Mouse (Mus musculus): ENCODE measurements at regions not wholly inside any gene's neighbourhood (a gene's known extent, or its start where the extent isn't known, plus 50 kb on each side); places are given as distances from the start of the nearest gene placed in this dataset.
A peak's percentile ranks its signal among the peaks of the same experiment; 100 is the strongest.

DNA sequence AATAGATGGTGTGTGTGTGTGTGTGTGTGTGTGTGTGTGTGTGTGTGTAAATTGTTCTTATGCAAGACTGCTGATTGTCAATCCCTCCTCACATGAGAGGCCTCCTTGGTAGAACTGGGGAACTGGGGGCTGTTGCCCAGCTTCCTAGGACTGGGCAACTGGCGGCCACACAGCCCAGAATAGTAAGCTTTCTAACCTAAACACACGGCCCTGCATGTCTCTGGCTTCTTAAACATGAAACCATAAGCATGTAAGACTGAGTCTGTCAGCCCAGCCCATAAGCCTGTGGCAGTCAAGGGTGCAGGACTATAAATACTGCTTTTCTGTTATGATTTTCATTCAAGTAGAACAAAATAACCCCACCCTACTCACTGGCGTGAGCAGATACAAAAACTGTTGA is 60.7 kb downstream of the Ifng start:
- Histone ChIP-seq H3K27me3 (no peaks in the 10 kb centered on the region), H3K4me1 (peaks cover 5% of the 10 kb centered on the region; the same call in 1 of the 2 replicates), H3K4me2 (replicated peaks) (no peak overlapping the region), H3K4me3 (no peak overlapping the region), H3K27ac (no peak overlapping the region), H3K9ac (no peak overlapping the region), H3K36me3 (no peaks in the 10 kb centered on the region), H3K9me3 (no peaks in the 10 kb centered on the region)
- WGBS: 88% methylated on average over 3 of the region's 3 CpGs
- ATAC-seq (ENCODE audit: low FRiP score, low read depth): no peak

DNA sequence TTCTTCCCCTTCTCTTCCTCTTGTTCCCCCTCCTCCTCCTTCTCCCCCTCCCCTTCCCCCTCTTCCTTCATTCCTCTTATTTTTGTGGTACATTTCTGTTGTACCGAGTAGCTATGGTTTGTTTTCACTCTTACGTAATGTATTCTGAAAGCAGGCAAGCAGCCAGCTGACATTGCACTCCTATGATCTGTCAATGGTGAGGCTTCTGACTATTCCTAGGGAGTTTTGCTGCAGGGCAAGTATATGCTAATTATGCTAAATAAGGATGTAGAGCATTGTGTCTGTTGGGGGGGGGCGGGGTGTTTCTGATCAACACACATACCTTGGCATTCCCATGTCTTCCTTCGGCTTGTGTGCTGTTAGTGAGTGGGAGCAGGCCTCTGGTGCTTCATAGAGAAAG is 64.0 kb downstream of the Ifng start:
- Histone ChIP-seq H3K4me2 (replicated peaks) (no peak overlapping the region), H3K27ac (no peak overlapping the region), H3K4me3 (no peak overlapping the region), H3K9ac (no peak overlapping the region), H3K36me3 (no peaks in the 10 kb centered on the region), H3K4me1 (no peaks in the 10 kb centered on the region), H3K27me3 (no peaks in the 10 kb centered on the region), H3K9me3 (no peaks in the 10 kb centered on the region)
- WGBS: 63% methylated on average over 4 of the region's 4 CpGs
- ATAC-seq (ENCODE audit: low FRiP score, low read depth): no peak

DNA sequence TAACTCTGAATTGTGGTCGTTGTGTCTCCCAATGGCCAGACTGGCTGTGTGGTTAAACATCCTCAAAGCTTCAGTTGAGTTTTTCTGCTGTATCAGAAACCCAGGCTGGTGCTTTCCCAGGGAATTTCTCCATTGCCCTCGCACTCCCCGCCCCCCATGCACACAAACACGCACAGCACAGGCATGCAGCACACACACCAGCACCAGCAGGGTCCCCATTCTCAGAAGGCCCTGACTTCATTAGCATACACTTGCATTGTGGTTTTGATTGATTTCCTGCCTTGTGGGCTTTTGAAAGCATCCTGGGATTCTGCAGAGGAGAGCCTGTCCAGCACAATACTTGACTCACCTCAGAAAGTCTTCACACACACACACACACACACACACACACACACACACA is 65.3 kb downstream of the Ifng start:
- no peak overlapping the region for H3K27ac ChIP-seq
- no peak for ATAC-seq (ENCODE audit: low FRiP score, low read depth)
- H3K4me2 ChIP-seq (replicated peaks): no peak overlapping the region
- no peaks in the 10 kb centered on the region for H3K4me1 ChIP-seq
- no peak overlapping the region for H3K9ac ChIP-seq
- WGBS: 76% methylated on average over 4 of the region's 4 CpGs
- no peaks in the 10 kb centered on the region for H3K36me3 ChIP-seq
- no peaks in the 10 kb centered on the region for H3K27me3 ChIP-seq
- H3K4me3 ChIP-seq: no peak overlapping the region
- no peaks in the 10 kb centered on the region for H3K9me3 ChIP-seq

DNA sequence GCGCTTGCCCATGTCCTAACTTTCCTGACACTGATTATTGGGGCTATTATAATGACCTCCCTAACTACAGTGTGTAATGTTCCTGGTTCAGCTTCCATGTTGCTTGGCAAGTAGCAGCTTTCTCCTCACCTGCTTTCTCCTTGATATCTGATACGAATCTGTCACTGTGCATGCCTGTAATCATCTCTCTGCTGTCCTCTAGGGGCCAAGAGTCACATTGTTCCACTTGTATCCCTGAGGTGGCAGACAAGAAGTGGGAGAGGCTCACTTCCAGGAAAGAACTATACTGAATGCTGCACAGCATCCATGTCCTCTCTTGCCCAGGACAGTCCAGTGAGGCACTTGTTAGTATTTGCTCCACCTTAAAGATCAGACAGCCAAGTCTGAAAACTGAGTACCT is 66.8 kb downstream of the Ifng start:
- Histone ChIP-seq H3K27ac (no peak overlapping the region), H3K9ac (no peak overlapping the region), H3K4me1 (no peaks in the 10 kb centered on the region), H3K36me3 (no peaks in the 10 kb centered on the region), H3K4me3 (no peak overlapping the region), H3K4me2 (replicated peaks) (no peak overlapping the region), H3K9me3 (no peaks in the 10 kb centered on the region), H3K27me3 (no peaks in the 10 kb centered on the region)
- 64% methylated on average over 2 of the region's 2 CpGs for WGBS
- ATAC-seq (ENCODE audit: low FRiP score, low read depth): no peak

DNA sequence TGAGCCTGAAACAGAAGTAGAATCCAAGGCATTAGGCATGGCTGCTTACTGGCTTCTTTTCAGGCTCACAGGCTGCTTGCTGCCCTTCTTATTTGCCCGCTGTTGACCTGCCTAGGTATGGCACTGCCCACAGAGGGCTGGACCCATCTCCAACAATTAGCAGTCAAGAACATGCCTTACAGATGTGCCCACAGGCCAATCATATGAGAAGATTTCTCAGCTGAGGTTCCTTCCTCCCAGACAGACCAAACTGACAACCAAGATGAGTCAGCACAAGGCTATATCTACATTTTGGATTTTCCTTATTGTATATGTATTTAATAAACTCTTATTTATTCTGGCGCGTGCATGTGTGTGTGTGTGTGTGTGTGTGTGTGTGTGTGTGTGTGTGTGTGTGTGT is 76.0 kb downstream of the Ifng start:
- H3K4me1 ChIP-seq: no peaks in the 10 kb centered on the region
- WGBS: 88% methylated on average over 3 of the region's 3 CpGs
- ATAC-seq (ENCODE audit: low FRiP score, low read depth): no peak

DNA sequence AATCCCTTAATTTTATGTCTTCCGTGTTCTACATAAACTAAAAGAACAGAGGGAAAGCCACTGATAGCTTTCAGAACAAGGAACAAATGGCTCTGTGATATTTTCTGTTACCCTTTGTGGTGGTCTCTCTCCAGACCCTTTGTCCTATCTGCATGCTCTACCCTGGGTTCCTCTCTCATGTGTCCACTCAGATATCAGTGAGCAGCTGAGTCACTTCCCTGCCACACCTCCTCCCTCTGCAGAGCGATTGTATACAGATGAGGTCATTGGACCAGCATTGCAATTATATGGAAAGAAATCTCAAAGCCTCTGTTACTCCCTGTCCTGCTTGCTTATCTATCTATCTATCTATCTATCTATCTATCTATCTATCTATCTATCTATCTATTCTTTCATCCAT is 77.1 kb downstream of the Ifng start:
- no peak for ATAC-seq (ENCODE audit: low FRiP score, low read depth)
- no peaks in the 10 kb centered on the region for H3K36me3 ChIP-seq
- H3K4me3 ChIP-seq: no peak overlapping the region
- no peaks in the 10 kb centered on the region for H3K9me3 ChIP-seq
- no peak overlapping the region for H3K9ac ChIP-seq
- no peaks in the 10 kb centered on the region for H3K27me3 ChIP-seq
- H3K4me1 ChIP-seq: no peaks in the 10 kb centered on the region
- H3K27ac ChIP-seq: no peak overlapping the region
- no peak overlapping the region for H3K4me2 ChIP-seq (replicated peaks)
- WGBS: 80% methylated on average over 2 of the region's 2 CpGs

More for the DNA sequence above, 76.0 kb downstream of the Ifng start:
- H3K9me3 ChIP-seq: no peaks in the 10 kb centered on the region
- H3K9ac ChIP-seq: no peak overlapping the region
- H3K27me3 ChIP-seq: no peaks in the 10 kb centered on the region
- H3K4me2 ChIP-seq (replicated peaks): no peak overlapping the region
- no peak overlapping the region for H3K27ac ChIP-seq
- H3K36me3 ChIP-seq: no peaks in the 10 kb centered on the region
- H3K4me3 ChIP-seq: no peak overlapping the region

DNA sequence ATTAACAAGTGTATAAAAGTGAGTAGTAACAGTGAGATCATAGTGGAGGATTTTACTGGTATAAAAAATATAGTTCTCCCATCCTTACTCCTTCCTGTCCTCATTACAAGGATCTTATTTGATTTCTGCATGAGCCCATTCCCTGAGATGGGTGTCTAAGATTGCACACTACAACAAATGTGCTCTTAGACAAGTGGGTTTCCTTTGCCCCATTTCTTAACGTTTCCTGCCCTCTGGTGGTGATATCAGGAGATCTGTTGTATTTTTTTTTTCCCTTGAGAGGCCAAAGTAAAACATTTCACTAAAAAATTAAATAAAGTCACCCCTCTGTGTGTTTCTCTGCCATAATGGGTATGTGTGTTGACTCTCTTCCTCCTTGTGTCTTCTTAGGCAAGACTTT is 105.1 kb downstream of the Ifng start:
- ATAC-seq (ENCODE audit: low FRiP score, low read depth): no peak
- no peaks in the 10 kb centered on the region for H3K27me3 ChIP-seq
- H3K4me3 ChIP-seq: no peak overlapping the region
- no peak overlapping the region for H3K27ac ChIP-seq
- 15% methylated on average over 1 of the region's 1 CpGs for WGBS
- H3K9me3 ChIP-seq: no peaks in the 10 kb centered on the region
- no peaks in the 10 kb centered on the region for H3K4me1 ChIP-seq
- no peak overlapping the region for H3K9ac ChIP-seq
- no peaks in the 10 kb centered on the region for H3K36me3 ChIP-seq
- no peak overlapping the region for H3K4me2 ChIP-seq (replicated peaks)

DNA sequence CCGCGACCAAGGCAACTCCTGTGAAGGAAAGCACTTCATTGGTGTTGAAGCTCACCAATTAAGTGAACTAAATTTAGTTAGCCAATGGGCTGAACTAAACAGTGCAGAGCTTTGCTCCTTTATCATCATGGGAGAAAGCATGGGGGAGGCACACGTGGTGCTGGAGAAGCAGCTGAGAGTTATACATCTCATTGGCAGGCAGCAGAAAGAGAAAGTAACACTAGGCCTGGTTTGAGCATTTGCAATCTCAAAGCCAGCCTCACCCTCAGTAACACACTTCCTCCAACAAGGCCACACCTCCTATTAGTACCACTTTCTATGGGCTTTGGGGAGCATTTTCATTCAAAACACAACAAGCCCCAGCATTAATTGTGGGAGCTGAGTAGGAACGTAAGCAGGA is 109.4 kb downstream of the Ifng start:
- Histone ChIP-seq H3K27ac (no peak overlapping the region), H3K9me3 (no peaks in the 10 kb centered on the region), H3K36me3 (no peaks in the 10 kb centered on the region), H3K27me3 (no peaks in the 10 kb centered on the region), H3K4me2 (replicated peaks) (no peak overlapping the region), H3K4me3 (no peak overlapping the region), H3K9ac (no peak overlapping the region), H3K4me1 (no peaks in the 10 kb centered on the region)
- no peak for ATAC-seq (ENCODE audit: low FRiP score, low read depth)
- WGBS: 77% methylated on average over 4 of the region's 4 CpGs

DNA sequence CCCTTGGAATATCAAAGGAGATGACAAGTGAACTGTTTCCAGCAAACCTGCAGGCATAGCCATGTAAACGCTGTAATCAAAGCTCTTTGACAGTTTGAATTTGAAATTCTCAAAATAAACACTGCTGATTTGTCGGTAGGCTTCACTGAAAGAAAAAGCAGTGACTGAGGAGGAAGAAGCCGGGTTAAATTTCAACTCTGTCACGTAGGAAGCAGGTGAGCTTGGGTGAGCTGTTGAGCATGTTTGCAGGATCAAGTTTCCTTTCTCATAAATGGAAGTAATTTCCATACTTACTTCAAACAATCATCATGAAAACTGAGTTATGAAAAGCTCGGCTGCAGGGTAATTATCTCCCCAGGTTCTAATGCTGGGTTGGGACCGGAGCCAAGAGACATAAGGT is 118.0 kb downstream of the Ifng start:
- 38% methylated on average over 6 of the region's 6 CpGs for WGBS
- H3K27me3 ChIP-seq: no peaks in the 10 kb centered on the region

DNA sequence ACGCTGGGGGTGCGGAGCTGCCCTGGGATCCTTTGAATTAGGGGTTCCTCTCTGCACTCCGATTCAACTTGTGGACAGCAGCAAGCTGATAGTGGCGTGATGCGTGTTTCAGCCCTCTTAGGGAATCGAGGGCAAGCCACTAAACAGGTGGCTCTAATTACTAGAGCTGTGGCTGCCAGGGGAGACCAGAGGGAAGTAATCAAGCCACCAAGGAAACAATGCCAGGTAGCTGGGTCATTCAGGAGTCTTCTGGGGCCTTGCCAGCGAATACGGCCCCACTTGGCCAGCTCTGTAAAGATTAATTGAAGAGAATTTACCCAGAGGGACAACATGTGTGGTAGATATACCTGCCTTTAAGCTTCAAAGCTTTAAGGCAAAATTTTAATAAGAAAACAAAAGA is 123.2 kb downstream of the Ifng start:
- WGBS: 28% methylated on average over 8 of the region's 8 CpGs
- Histone ChIP-seq H3K27ac (no peak overlapping the region), H3K4me3 (no peak overlapping the region), H3K4me2 (replicated peaks) (peak overlapping the region; percentile 45), H3K4me1 (peaks cover 24% of the 10 kb centered on the region), H3K36me3 (no peaks in the 10 kb centered on the region), H3K9me3 (no peaks in the 10 kb centered on the region), H3K27me3 (no peaks in the 10 kb centered on the region), H3K9ac (no peak overlapping the region)
- ATAC-seq (ENCODE audit: low FRiP score, low read depth): peak; percentile 15; the same call in 1 of the 2 replicates

More for the DNA sequence above, 118.0 kb downstream of the Ifng start:
- H3K4me1 ChIP-seq: peaks cover 12% of the 10 kb centered on the region
- H3K27ac ChIP-seq: no peak overlapping the region
- H3K4me3 ChIP-seq: no peak overlapping the region
- H3K4me2 ChIP-seq (replicated peaks): no peak overlapping the region
- no peaks in the 10 kb centered on the region for H3K36me3 ChIP-seq
- no peak overlapping the region for H3K9ac ChIP-seq
- ATAC-seq (ENCODE audit: low FRiP score, low read depth): no peak
- H3K9me3 ChIP-seq: no peaks in the 10 kb centered on the region

DNA sequence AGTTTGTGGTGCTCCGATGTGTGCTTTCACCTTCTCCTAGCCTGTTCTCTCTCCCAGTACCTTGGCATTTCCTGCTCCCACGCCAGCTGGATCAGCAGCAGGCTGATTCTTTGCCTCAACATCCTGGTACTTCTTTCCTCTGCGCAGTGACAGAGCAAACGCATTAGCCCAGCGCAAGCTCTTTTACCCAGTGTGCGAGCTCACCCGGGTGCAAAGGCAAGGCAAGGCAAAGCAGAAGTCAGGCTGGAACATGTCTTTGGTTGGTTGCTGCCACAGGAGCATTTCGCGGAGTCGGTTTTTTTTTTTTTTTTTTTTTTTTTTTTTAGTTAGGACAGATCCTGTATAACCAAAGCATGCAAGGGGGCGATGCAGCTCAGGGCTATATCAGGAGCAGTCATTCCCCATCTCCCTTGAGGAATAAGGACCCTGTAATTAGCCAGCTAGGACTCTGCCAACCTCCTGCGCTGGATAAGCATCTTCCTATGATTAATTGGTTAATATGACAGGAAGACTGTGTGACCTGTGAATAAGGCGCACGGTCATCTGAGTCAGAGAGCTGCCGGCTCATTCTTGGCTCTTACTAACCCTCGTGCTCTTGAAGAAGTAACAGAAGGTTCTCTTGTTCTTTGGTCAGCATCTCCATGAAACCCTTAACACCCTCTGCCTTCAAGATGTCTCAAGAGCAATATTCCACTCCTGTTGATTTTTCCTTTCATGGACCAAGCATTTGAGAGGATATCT is 123.9 kb downstream of the Ifng start:
- WGBS: 54% methylated on average over 16 of the region's 16 CpGs
- H3K27ac ChIP-seq: no peak overlapping the region

DNA sequence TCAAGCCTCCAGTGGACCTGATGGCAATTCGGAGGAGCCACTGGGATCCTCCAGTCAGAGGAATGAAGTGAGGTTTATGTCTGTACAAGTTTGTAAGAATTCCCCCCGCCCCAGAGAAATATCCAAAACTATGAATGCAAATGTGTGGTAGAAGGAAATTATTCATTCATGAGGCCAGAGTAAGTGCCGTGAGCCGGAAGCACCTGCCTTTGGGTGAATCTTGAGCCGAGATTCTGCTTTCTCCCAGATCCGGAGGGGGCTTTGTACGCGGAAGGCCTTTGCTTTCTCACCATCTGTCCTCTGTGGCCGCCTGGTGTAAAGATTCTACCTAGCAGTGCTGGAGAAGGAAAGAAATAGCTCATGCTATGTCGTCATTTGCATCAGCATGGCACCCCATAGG is 127.8 kb downstream of the Ifng start:
- 85% methylated on average over 10 of the region's 10 CpGs for WGBS
- Histone ChIP-seq H3K9me3 (no peaks in the 10 kb centered on the region), H3K36me3 (no peaks in the 10 kb centered on the region), H3K27me3 (no peaks in the 10 kb centered on the region), H3K4me3 (no peak overlapping the region), H3K9ac (no peak overlapping the region), H3K27ac (no peak overlapping the region), H3K4me2 (replicated peaks) (no peak overlapping the region), H3K4me1 (peaks cover 14% of the 10 kb centered on the region)
- ATAC-seq (ENCODE audit: low FRiP score, low read depth): no peak

More for the DNA sequence above, 123.9 kb downstream of the Ifng start:
- ATAC-seq (ENCODE audit: low FRiP score, low read depth): 0 out of 2 replicates have a peak, but pooled peaks have one; percentile 36
- Histone ChIP-seq H3K36me3 (no peaks in the 10 kb centered on the region), H3K9ac (no peak overlapping the region), H3K4me3 (no peak overlapping the region), H3K27me3 (no peaks in the 10 kb centered on the region), H3K9me3 (no peaks in the 10 kb centered on the region), H3K4me2 (replicated peaks) (peak overlapping the region; percentile 45), H3K4me1 (peaks cover 24% of the 10 kb centered on the region)

DNA sequence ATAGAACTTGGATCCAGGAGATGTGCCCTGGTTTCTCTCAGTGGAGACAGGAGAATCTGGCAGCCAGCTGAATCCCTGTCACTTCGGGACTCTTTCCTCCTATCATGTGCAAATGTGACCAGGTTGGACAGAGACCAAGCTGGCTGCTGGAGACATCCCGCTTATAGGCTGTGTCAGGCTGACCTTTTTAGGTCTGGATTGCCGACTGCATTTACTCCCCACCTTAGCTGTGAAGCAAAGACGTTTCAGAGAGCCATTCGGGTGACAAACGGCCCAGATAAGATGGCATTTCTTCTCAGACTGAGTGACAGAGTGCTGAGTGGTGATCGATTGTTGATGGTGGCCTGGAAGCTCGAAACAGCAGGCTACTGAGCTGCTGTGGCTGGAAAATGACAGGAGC is 128.6 kb downstream of the Ifng start:
- no peaks in the 10 kb centered on the region for H3K9me3 ChIP-seq
- H3K4me2 ChIP-seq (replicated peaks): no peak overlapping the region
- H3K4me1 ChIP-seq: peaks cover 6% of the 10 kb centered on the region
- H3K27me3 ChIP-seq: no peaks in the 10 kb centered on the region
- H3K36me3 ChIP-seq: no peaks in the 10 kb centered on the region
- no peak overlapping the region for H3K4me3 ChIP-seq
- no peak for ATAC-seq (ENCODE audit: low FRiP score, low read depth)
- no peak overlapping the region for H3K9ac ChIP-seq
- no peak overlapping the region for H3K27ac ChIP-seq
- 35% methylated on average over 8 of the region's 8 CpGs for WGBS

Data from limb, embryonic 13.5 days (tissue).